Mouse (Mus musculus): ENCODE measurements at regions not wholly inside any gene's neighbourhood (a gene's known extent, or its start where the extent isn't known, plus 50 kb on each side); places are given as distances from the start of the nearest gene placed in this dataset.

DNA sequence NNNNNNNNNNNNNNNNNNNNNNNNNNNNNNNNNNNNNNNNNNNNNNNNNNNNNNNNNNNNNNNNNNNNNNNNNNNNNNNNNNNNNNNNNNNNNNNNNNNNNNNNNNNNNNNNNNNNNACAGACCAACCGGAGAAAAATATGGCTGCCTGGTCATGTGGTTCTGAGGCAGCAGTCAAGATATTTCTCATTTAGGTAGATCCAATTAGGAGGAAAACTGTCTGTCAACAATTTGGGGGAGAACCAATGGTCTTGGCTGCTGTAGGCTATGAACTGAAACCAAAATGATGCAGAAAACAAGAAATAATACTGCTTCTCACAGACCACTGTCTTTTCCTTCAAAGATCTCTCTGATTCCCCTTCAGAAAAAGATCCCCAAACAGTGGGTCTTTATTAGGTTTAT is 613.7 kb upstream of the Arid1b start:
- TF ChIP-seq CTCF (IDR thresholded peaks at IDR 0.05; ENCODE audit: insufficient read depth, low read length) (no peak), POLR2A (IDR thresholded peaks at IDR 0.05; ENCODE audit: borderline replicate concordance, extremely low read depth, low read depth, low read length) (no peak)
